Mouse (Mus musculus): ENCODE measurements around the gene Gm21977. TPM values are rescaled to one million over a fixed set of nuclear protein-coding genes. Genes with fewer than 3 reads are reported as not detected.

Gm21977 gene
- polyA plus RNA-seq (2017; shearing (Covaris generic)): not detected

DNA sequence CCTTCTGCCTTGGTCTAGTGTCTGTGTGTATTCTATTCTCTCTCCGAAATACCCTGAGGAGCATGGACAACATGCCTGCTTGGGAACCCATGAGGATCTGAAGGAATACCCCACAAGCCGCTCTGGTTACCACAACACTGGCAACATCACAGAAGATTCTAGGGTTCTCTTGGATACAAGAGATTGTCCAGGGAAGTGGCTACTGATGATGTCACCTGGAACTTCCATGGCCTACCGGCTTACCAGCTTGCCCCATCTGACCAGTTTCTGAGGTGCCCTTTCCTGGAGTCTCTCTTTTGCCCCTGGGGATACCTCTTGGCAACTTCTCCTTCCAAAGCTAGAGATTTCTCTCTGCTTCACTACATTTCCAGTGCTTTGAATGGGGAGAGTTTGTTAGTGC is at the start of gene Gm21977:
Gm21977 (minus strand) TSS at position 101 of the 400 bp plus-strand sequence.

Other genes starting within 250 kb of the Gm21977 start
- not detected for gene Gm3633, start 211.6 kb downstream of the Gm21977 start, polyA plus RNA-seq (2017; shearing (Covaris generic))
- gene Gm10378, start 197.5 kb downstream of the Gm21977 start, polyA plus RNA-seq (2017; shearing (Covaris generic)): not detected
- not detected for gene Gm3015, start 84.7 kb downstream of the Gm21977 start, polyA plus RNA-seq (2017; shearing (Covaris generic))
- not detected for gene Gm10377, start 55.5 kb downstream of the Gm21977 start, polyA plus RNA-seq (2017; shearing (Covaris generic))
- gene Gm8082, start 140.1 kb upstream of the Gm21977 start, polyA plus RNA-seq (2017; shearing (Covaris generic)): not detected
- gene Gm10376, start 162.2 kb upstream of the Gm21977 start, polyA plus RNA-seq (2017; shearing (Covaris generic)): not detected
- gene Gm8094, start 223.2 kb upstream of the Gm21977 start, polyA plus RNA-seq (2017; shearing (Covaris generic)): not detected
- gene Gm8104, start 247.1 kb upstream of the Gm21977 start, polyA plus RNA-seq (2017; shearing (Covaris generic)): not detected

All from inflammation-experienced regulatory T-cells, adult 16 weeks (primary cell).